8 mouse cellular contexts compared by ENCODE assay signal in genomic region chr19:43674730-43675524, GRCm38 (mm10). TPM values are rescaled to one million over a fixed set of nuclear protein-coding genes. Genes with fewer than 3 reads are reported as not detected.
DNase-seq lines count a peak whose midpoint lies in the region; ATAC-seq and TF ChIP-seq lines count a peak whose summit lies in the region.

Gene Slc25a28 (minus strand): TSS chr19:43674881.

- H3K9me3 ChIP-seq in G1E (replicated peaks), result no peaks in the 10 kb centered on the region
- no peaks in the 10 kb centered on the region for H3K9me3 ChIP-seq in forebrain, embryonic 16.5 days (ENCODE audit: control insufficient read depth, low read length)
- no peaks in the 10 kb centered on the region for H3K9me3 ChIP-seq in lung, embryonic 14.5 days (ENCODE audit: low read depth, low read length)

- peak within 1 kb of the TSS; percentile 97 for H3K27ac ChIP-seq in forebrain, embryonic 16.5 days (ENCODE audit: low read length)
- H3K27ac ChIP-seq in layer of hippocampus, adult 2 months, result peak within 1 kb of the TSS; percentile 98
- H3K27ac ChIP-seq in lung, embryonic 14.5 days (ENCODE audit: low read depth), result peak within 1 kb of the TSS; percentile 97
- peak within 1 kb of the TSS; percentile 93 for H3K27ac ChIP-seq in olfactory bulb, adult 2 months (ENCODE audit: insufficient read depth, low read depth, low read length)
- peak within 1 kb of the TSS; percentile 75 for H3K27ac ChIP-seq in thymus, adult 2 months (ENCODE audit: control insufficient read depth, insufficient read depth, low read length)

- peak within 1 kb of the TSS; percentile 97 for H3K4me3 ChIP-seq in G1E (ENCODE audit: low read depth, low read length)
- peak within 1 kb of the TSS; percentile 83 for H3K4me3 ChIP-seq in forebrain, embryonic 16.5 days (replicated peaks; ENCODE audit: low read length)
- peak within 1 kb of the TSS; percentile 84 for H3K4me3 ChIP-seq in layer of hippocampus, adult 2 months
- H3K4me3 ChIP-seq in lung, embryonic 14.5 days (ENCODE audit: low read depth, low read length), result peak within 1 kb of the TSS; percentile 86
- peak within 1 kb of the TSS; percentile 75 for H3K4me3 ChIP-seq in olfactory bulb, adult 2 months (ENCODE audit: insufficient read depth, low read depth, low read length)
- H3K4me3 ChIP-seq in thymus, adult 2 months (ENCODE audit: control insufficient read depth, insufficient read depth, low read length), result peak within 1 kb of the TSS; percentile 79

- peaks cover 46% of the 10 kb centered on the region for H3K4me1 ChIP-seq in G1E (ENCODE audit: insufficient read depth, low read depth, low read length)
- H3K4me1 ChIP-seq in forebrain, embryonic 16.5 days (replicated peaks; ENCODE audit: control insufficient read depth, insufficient read depth, low read length), result peaks cover 19% of the 10 kb centered on the region
- H3K4me1 ChIP-seq in lung, embryonic 14.5 days (ENCODE audit: insufficient read depth), result peaks cover 5% of the 10 kb centered on the region; the same call in 1 of the 2 replicates
- peaks cover 5% of the 10 kb centered on the region; the same call in 1 of the 2 replicates for H3K4me1 ChIP-seq in olfactory bulb, adult 2 months (ENCODE audit: control insufficient read depth, insufficient read depth, low read length)
- H3K4me1 ChIP-seq in thymus, adult 2 months (replicated peaks; ENCODE audit: control insufficient read depth, insufficient read depth, low read length), result peaks cover 4% of the 10 kb centered on the region

- H3K27me3 ChIP-seq in G1E (ENCODE audit: insufficient read depth, low read length), result no peaks in the 10 kb centered on the region
- H3K27me3 ChIP-seq in forebrain, embryonic 16.5 days (replicated peaks; ENCODE audit: control insufficient read depth, insufficient read depth, low read length), result no peaks in the 10 kb centered on the region
- H3K27me3 ChIP-seq in lung, embryonic 14.5 days (ENCODE audit: insufficient read depth, low read length), result no peaks in the 10 kb centered on the region
- no peaks in the 10 kb centered on the region for H3K27me3 ChIP-seq in thymus, adult 2 months (ENCODE audit: control insufficient read depth, insufficient read depth, low read length)

- intact Hi-C loops in heart, postnatal 36 days (cut with DNase I), result loop anchor here (2.0 kb wide), 1 partner anchor 78 kb away; the partner anchor contains the start of genes Cox15 and Cutc

- under 1% methylated on average over 77 of the region's 79 CpGs for WGBS in forebrain, embryonic 16.5 days
- under 1% methylated on average over 76 of the region's 79 CpGs for WGBS in lung, embryonic 14.5 days
- WGBS in olfactory bulb, adult 2 months, result under 1% methylated on average over 79 of the region's 79 CpGs
- WGBS in thymus, adult 2 months, result under 1% methylated on average over 79 of the region's 79 CpGs

- H3K4me2 ChIP-seq in forebrain, embryonic 16.5 days (ENCODE audit: low read length), result peak within 1 kb of the TSS; percentile 83
- H3K4me2 ChIP-seq in lung, embryonic 14.5 days, result peak within 1 kb of the TSS; percentile 94

- peak; percentile 81 for TF ChIP-seq POLR2A in olfactory bulb, adult 2 months (IDR thresholded peaks at IDR 0.05; ENCODE audit: insufficient read depth, low read depth, low read length)
- peak; percentile 90 for TF ChIP-seq POLR2A in thymus, adult 2 months (IDR thresholded peaks at IDR 0.05; ENCODE audit: control insufficient read depth, extremely low read depth, insufficient read depth, low read length, poor library complexity)

- peak; percentile 92 for ATAC-seq in G1E (ENCODE audit: extremely low read depth, insufficient number of reproducible peaks, low FRiP score, poor library complexity, severe bottlenecking)
- peak; percentile 96 for ATAC-seq in forebrain, embryonic 16.5 days
- ATAC-seq in lung, embryonic 14.5 days (ENCODE audit: insufficient read depth), result peak; percentile 97

- H3K36me3 ChIP-seq in G1E (replicated peaks), result peaks cover 24% of the 10 kb centered on the region
- no peaks in the 10 kb centered on the region for H3K36me3 ChIP-seq in forebrain, embryonic 16.5 days (ENCODE audit: control insufficient read depth, insufficient read depth)
- no peaks in the 10 kb centered on the region for H3K36me3 ChIP-seq in lung, embryonic 14.5 days (ENCODE audit: insufficient read depth)
- H3K36me3 ChIP-seq in thymus, adult 2 months (ENCODE audit: control insufficient read depth, insufficient read depth, low read length), result no peaks in the 10 kb centered on the region

- H3K9ac ChIP-seq in forebrain, embryonic 16.5 days (replicated peaks; ENCODE audit: low read depth, low read length), result peak within 1 kb of the TSS; percentile 91
- peak within 1 kb of the TSS; percentile 86 for H3K9ac ChIP-seq in lung, embryonic 14.5 days

- peak; percentile 98 for DNase-seq in G1E (ENCODE audit: low spot score)
- peak; percentile 97 to 100 for DNase-seq in cerebellum, adult 18-20 months
- peak; percentile 96 to 98 for DNase-seq in heart, postnatal 36 days
- peak; percentile 97 to 100 for DNase-seq in layer of hippocampus, adult 2 months (ENCODE audit: low spot score in 2 of 2)
- peak; percentile 100 for DNase-seq in lung, embryonic 14.5 days
- DNase-seq in thymus, adult 2 months, result peak; percentile 99

- TF ChIP-seq CTCF in G1E (IDR thresholded peaks at IDR 0.05; ENCODE audit: low read depth, low read length), result peak; percentile 34; the same call in 1 of the 2 replicates
- TF ChIP-seq CTCF in layer of hippocampus, adult 2 months (conservative IDR thresholded peaks at IDR 0.05), result peak; percentile 89
- TF ChIP-seq CTCF in lung, embryonic 14.5 days (IDR thresholded peaks at IDR 0.05; ENCODE audit: low read depth), result peak; percentile 95
- peak; percentile 48 for TF ChIP-seq CTCF in olfactory bulb, adult 2 months (IDR thresholded peaks at IDR 0.05; ENCODE audit: insufficient read depth, low read depth, low read length)
- TF ChIP-seq CTCF in thymus, adult 2 months (IDR thresholded peaks at IDR 0.05; ENCODE audit: borderline replicate concordance, control insufficient read depth, extremely low read depth, insufficient read depth, low read length, poor library complexity), result peak; percentile 86; the same call in 1 of the 2 replicates

RNA-seq across cellular contexts. Expression of gene Slc25a28, which starts in this region (rescaled TPM):
- 20.0 and 31.5 TPM in 2 replicates for total RNA-seq in G1E (2014; fragmentation: Nextera tagmentation)
- total RNA-seq in G1E (2017), result 32.2 and 39.9 TPM in 2 replicates
- 48.4 and 52.3 TPM in 2 replicates for polyA plus RNA-seq in G1E (2012)
- 15.6 and 16.4 TPM in 2 replicates for polyA plus RNA-seq in forebrain, embryonic 16.5 days (2015; fragmentation: Nextera tagmentation; extraction: Ambion mirVana)
- 10 to 100 TPM; 27.9 to 29.3 TPM for total RNA-seq in heart, postnatal 36 days (2021)
- total RNA-seq in layer of hippocampus, adult 2 months (2021), result 10 to 100 TPM; 44.3 to 45.2 TPM
- polyA plus RNA-seq in lung, embryonic 14.5 days (2014; fragmentation: Nextera tagmentation; extraction: Ambion mirVana), result 12.1 and 13.0 TPM in 2 replicates
- polyA plus RNA-seq in olfactory bulb, adult 2 months (2012; ENCODE audit: insufficient read depth, insufficient read length, low replicate concordance, missing spikeins), result 123 TPM in 1 of 2 replicates, not detected in the other
- 80.5 and 88.7 TPM in 2 replicates for polyA plus RNA-seq in thymus, adult 2 months (2012; rRNA removed)

Comparison
In these comparisons a context has a peak if more than half of its experiments do, and no peak if none do; other contexts are left out.
1. Peak in every context shown above with its lines: DNase-seq, ATAC-seq, H3K4me3 ChIP-seq and H3K27ac ChIP-seq.
2. CTCF ChIP-seq: peak in every context shown above with its lines; median percentile 95 in lung, embryonic 14.5 days; 89 in layer of hippocampus, adult 2 months; 86 in thymus, adult 2 months; 48 in olfactory bulb, adult 2 months; 34 in G1E.